Mouse (Mus musculus) R1 (cell line): ENCODE measurements around the gene Olfr1031.
"Not testable (repeated sequence)": the region's sequence is repeated elsewhere in the genome, so short reads cannot be mapped to it uniquely, and the experiment has no call there.

ENCODE experiments used
- DNase-seq: peaks from one replicate; pipeline ENCODE4 v3.0.0-alpha.2; 2018; ENCODE audit warnings: low read depth, low spot score

Olfr1031 gene

DNA sequence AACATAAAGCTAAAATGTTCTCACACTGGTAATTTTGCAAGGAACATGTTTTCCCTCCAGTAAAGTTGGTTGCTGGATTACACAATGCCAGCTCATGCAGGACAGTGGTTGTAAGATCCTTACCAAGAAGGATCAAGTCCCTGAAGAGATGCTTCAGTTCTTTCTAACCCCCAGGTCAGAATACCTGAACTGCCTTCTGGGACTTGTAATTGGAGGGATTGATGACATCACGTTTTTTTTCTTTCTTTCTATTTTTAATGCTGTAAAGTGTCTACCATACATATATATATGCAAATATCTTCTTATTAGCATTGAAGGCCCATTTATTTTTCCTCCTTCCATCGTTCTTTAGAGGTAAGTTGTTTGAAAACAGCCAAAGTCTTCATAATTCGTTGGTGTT is at the start of gene Olfr1031:
Olfr1031 (plus strand) TSS at position 301 of the 400 bp plus-strand sequence.
- DNase-seq, result no peak

DNA sequence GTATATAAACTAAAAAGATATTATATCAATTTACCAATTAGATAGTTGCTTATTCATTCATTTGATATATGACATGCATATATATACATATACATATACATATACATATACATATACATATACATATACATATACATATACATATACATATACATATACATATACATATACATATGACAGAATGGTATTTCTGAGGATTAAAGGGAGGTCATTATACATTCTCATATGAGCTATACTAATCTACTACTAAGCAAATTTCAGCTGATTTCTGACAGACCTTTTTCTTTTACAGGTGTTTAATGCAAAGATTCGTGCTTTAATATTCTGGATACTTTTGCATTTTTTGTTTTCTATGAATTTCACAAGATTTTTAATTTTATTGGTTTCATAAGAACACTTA is 40.0 kb upstream of the Olfr1031 start, which contains the start of gene Olfr1028:
Olfr1028 (plus strand) TSS at position 301 of the 400 bp plus-strand sequence.
- DNase-seq, result no peak

GRCm38 (mm10) chr2:85973595-85973994 is 16.5 kb upstream of the Olfr1031 start, which contains the start of gene Olfr1029:
Olfr1029 (plus strand) TSS chr2:85973895.
- DNase-seq, result no peak

- DNase-seq, result no peak
Measured at GRCm38 (mm10) chr2:85978976-85979375, 11.1 kb upstream of the Olfr1031 start, which contains the start of gene Olfr1030. Olfr1030 (plus strand) TSS chr2:85979276.

GRCm38 (mm10) chr2:86005240-86005639 is 15.1 kb downstream of the Olfr1031 start, which contains the start of gene Olfr1032:
Olfr1032 (plus strand) TSS chr2:86005540.
- no peak for DNase-seq

DNA sequence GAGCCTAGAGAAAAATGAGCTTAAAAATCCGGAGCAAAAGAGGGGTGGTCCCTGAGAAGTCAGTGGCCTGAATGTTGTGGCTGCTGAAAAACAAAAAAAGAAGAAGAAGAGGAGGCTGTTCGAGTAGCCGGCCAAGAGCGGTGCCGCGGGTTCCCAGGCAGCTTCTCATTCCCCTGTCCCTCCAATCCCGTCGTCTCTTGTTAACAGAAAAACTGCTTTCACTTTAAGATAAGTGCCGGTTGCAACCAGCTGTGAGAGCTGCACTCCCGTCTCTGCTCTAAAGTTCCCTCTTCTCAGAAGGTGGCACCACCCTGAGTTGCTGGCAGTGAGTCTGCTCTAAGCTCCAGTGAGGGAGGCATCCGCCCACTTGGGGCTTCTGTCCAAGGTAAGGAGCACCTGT is 30.3 kb downstream of the Olfr1031 start, which contains the start of gene Olfr1033:
Olfr1033 (plus strand) TSS at position 228 of the 400 bp plus-strand sequence.
- peak; percentile 1 for DNase-seq

- not testable (repeated sequence) for DNase-seq
Measured at GRCm38 (mm10) chr2:86021518-86021917, 31.4 kb downstream of the Olfr1031 start.
